Mouse (Mus musculus) CH12.LX (cell line): Measurements from ENCODE around the gene Gm10190. TPM values are rescaled to one million over a fixed set of nuclear protein-coding genes. Genes with fewer than 3 reads are reported as not detected.

Source experiments
- DNase-seq: peaks from one replicate; pipeline ENCODE4 v3.0.0-alpha.2; 2013; ENCODE audit errors: extremely low read depth
- H3K27ac ChIP-seq: 2 replicates; pipeline ENCODE4 v1.5.1; 2012; ENCODE audit warnings: low read depth, mild to moderate bottlenecking, control low read depth, moderate library complexity; ENCODE audit not compliant: insufficient read depth
- H3K27me3 ChIP-seq: replicated peaks from 2 replicates; pipeline ENCODE3; 2012; ENCODE audit warnings: inconsistent platforms
- H3K36me3 ChIP-seq, 2 experiments: replicated peaks in 1 of 2; 2 replicates each; pipeline versions ENCODE3 to v1.6.1; 2012; ENCODE audit warnings: inconsistent platforms in 1 of 2, low read length in 1 of 2, mild to moderate bottlenecking in 1 of 2, mixed read lengths in 1 of 2, moderate library complexity in 1 of 2; ENCODE audit not compliant: control insufficient read depth in 1 of 2, insufficient read depth in 1 of 2
- H3K4me1 ChIP-seq, 2 experiments: 2 replicates each; pipeline ENCODE4 v1.6.1; 2012; ENCODE audit warnings: inconsistent platforms in 1 of 2, moderate library complexity in 1 of 2; ENCODE audit not compliant: insufficient read depth in 2 of 2, control insufficient read depth in 1 of 2
- H3K4me2 ChIP-seq: 2 replicates; pipeline ENCODE4 v1.6.1; 2012; ENCODE audit warnings: low read depth, mild to moderate bottlenecking, control low read depth; ENCODE audit not compliant: poor library complexity, insufficient read depth, severe bottlenecking
- H3K4me3 ChIP-seq, 3 experiments: fragments of 150-350 bp in 1 of 3; sonication (generic) in 1 of 3; replicated peaks in 1 of 3; 2 replicates each; pipeline versions ENCODE3 to v1.5.1; 2011 to 2012; ENCODE audit warnings: low read depth in 2 of 3, low read length in 2 of 3, mild to moderate bottlenecking in 2 of 3, moderate library complexity in 2 of 3, control low read depth in 1 of 3, improper control_type of control experiment in 1 of 3, inconsistent platforms in 1 of 3, mixed read lengths in 1 of 3; ENCODE audit not compliant: poor library complexity in 1 of 3
- H3K79me2 ChIP-seq: replicated peaks from 2 replicates; pipeline ENCODE4 v1.6.1; 2012; ENCODE audit warnings: mild to moderate bottlenecking, moderate library complexity; ENCODE audit not compliant: control insufficient read depth, poor library complexity, insufficient read depth, severe bottlenecking; ENCODE audit errors: extremely low read depth
- H3K9ac ChIP-seq: 2 replicates; pipeline ENCODE4 v1.6.1; 2012; ENCODE audit warnings: low read depth, mild to moderate bottlenecking, control low read depth, moderate library complexity; ENCODE audit not compliant: insufficient read depth
- H3K9me3 ChIP-seq: replicated peaks from 2 replicates; pipeline ENCODE3; 2012; ENCODE audit warnings: low read length, inconsistent platforms, mixed read lengths
- BHLHE40 ChIP-seq: IDR thresholded peaks from 2 replicates; pipeline ENCODE4 v1.6.1; 2011; ENCODE audit warnings: mild to moderate bottlenecking, low read depth, low read length, improper control_type of control experiment
- CHD1 ChIP-seq: IDR thresholded peaks from 2 replicates; pipeline ENCODE4 v1.6.1; 2012; ENCODE audit warnings: low read depth, low read length, improper control_type of control experiment, inconsistent platforms
- E2F4 ChIP-seq: IDR thresholded peaks from 2 replicates; pipeline ENCODE4 v1.6.1; 2011; ENCODE audit warnings: low read depth, low read length, improper control_type of control experiment; ENCODE audit not compliant: insufficient replicate concordance
- ELF1 ChIP-seq: IDR thresholded peaks from 2 replicates; pipeline ENCODE4 v1.6.1; 2014; ENCODE audit warnings: low read depth, mild to moderate bottlenecking, inconsistent platforms, low read length, improper control_type of control experiment
- EP300 ChIP-seq: IDR thresholded peaks from 2 replicates; pipeline ENCODE4 v1.6.1; 2011; ENCODE audit warnings: low read length, improper control_type of control experiment
- ETS1 ChIP-seq: conservative IDR thresholded peaks from 2 replicates; pipeline ENCODE4 v1.6.1; 2012; ENCODE audit warnings: low read depth, mild to moderate bottlenecking, inconsistent platforms, low read length, improper control_type of control experiment, moderate library complexity
- HCFC1 ChIP-seq: IDR thresholded peaks from 2 replicates; pipeline ENCODE4 v1.6.1; 2012; ENCODE audit warnings: low read depth, mild to moderate bottlenecking, inconsistent platforms, low read length, improper control_type of control experiment
- IRF4 ChIP-seq: IDR thresholded peaks from 2 replicates; pipeline ENCODE4 v1.6.1; 2014; ENCODE audit warnings: low read depth, mild to moderate bottlenecking, inconsistent platforms, low read length, improper control_type of control experiment
- JUN ChIP-seq: IDR thresholded peaks from 2 replicates; pipeline ENCODE4 v1.6.1; 2011; ENCODE audit warnings: low read depth, mild to moderate bottlenecking, low read length, improper control_type of control experiment, moderate library complexity; ENCODE audit not compliant: insufficient read depth
- JUND ChIP-seq: conservative IDR thresholded peaks from 2 replicates; pipeline ENCODE4 v1.6.1; 2011; ENCODE audit warnings: low read depth, low read length, improper control_type of control experiment
- KAT2A ChIP-seq: IDR thresholded peaks from 2 replicates; pipeline ENCODE4 v1.6.1; 2012; ENCODE audit warnings: low read length, improper control_type of control experiment, inconsistent platforms; ENCODE audit not compliant: insufficient replicate concordance
- MAFK ChIP-seq: IDR thresholded peaks from 2 replicates; pipeline ENCODE4 v1.6.1; 2011; ENCODE audit warnings: low read length, improper control_type of control experiment; ENCODE audit not compliant: insufficient replicate concordance
- MAX ChIP-seq: IDR thresholded peaks from 2 replicates; pipeline ENCODE4 v1.6.1; 2011; ENCODE audit warnings: low read length, improper control_type of control experiment
- MAZ ChIP-seq: IDR thresholded peaks from 2 replicates; pipeline ENCODE4 v1.6.1; 2012; ENCODE audit warnings: low read depth, mild to moderate bottlenecking, inconsistent platforms, low read length, improper control_type of control experiment, moderate library complexity
- MEF2A ChIP-seq: IDR thresholded peaks from 2 replicates; pipeline ENCODE4 v1.6.1; 2014; ENCODE audit warnings: low read depth, mild to moderate bottlenecking, inconsistent platforms, low read length, improper control_type of control experiment, borderline replicate concordance
- MXI1 ChIP-seq: IDR thresholded peaks from 2 replicates; pipeline ENCODE4 v1.6.1; 2011; ENCODE audit warnings: mild to moderate bottlenecking, low read depth, low read length, improper control_type of control experiment
- MYC ChIP-seq: IDR thresholded peaks from 2 replicates; pipeline ENCODE4 v1.6.1; 2011; ENCODE audit warnings: low read depth, mild to moderate bottlenecking, improper control_type of control experiment, low read length
- NELFE ChIP-seq: IDR thresholded peaks from 2 replicates; pipeline ENCODE4 v1.6.1; 2011; ENCODE audit warnings: low read depth, low read length, improper control_type of control experiment
- NRF1 ChIP-seq: IDR thresholded peaks from 2 replicates; pipeline ENCODE4 v1.6.1; 2014; ENCODE audit warnings: low read depth, mild to moderate bottlenecking, inconsistent platforms, low read length, improper control_type of control experiment, moderate library complexity
- PAX5 ChIP-seq: IDR thresholded peaks from 2 replicates; pipeline ENCODE4 v1.6.1; 2012; ENCODE audit warnings: low read length, inconsistent platforms, mixed read lengths
- POLR2A ChIP-seq: IDR thresholded peaks from 2 replicates; pipeline ENCODE4 v1.6.1; 2011; ENCODE audit warnings: low read depth, mild to moderate bottlenecking, improper control_type of control experiment, low read length
- POLR2AphosphoS2 ChIP-seq: IDR thresholded peaks from 2 replicates; pipeline ENCODE4 v1.6.1; 2011; ENCODE audit warnings: low read depth, low read length, improper control_type of control experiment
- RAD21 ChIP-seq: IDR thresholded peaks from 2 replicates; pipeline ENCODE4 v1.6.1; 2011; ENCODE audit warnings: low read depth, mild to moderate bottlenecking, low read length, improper control_type of control experiment, moderate library complexity
- RCOR1 ChIP-seq: conservative IDR thresholded peaks from 2 replicates; pipeline ENCODE4 v1.6.1; 2012; ENCODE audit warnings: low read depth, mild to moderate bottlenecking, inconsistent platforms, low read length, improper control_type of control experiment
- SIN3A ChIP-seq: IDR thresholded peaks from 2 replicates; pipeline ENCODE4 v1.6.1; 2012; ENCODE audit warnings: low read length, improper control_type of control experiment, inconsistent platforms
- SMC3 ChIP-seq: IDR thresholded peaks from 2 replicates; pipeline ENCODE4 v1.6.1; 2011; ENCODE audit warnings: low read depth, low read length, improper control_type of control experiment
- TBP ChIP-seq: conservative IDR thresholded peaks from 2 replicates; pipeline ENCODE4 v1.6.1; 2011; ENCODE audit warnings: low read depth, low read length, improper control_type of control experiment
- TCF12 ChIP-seq: IDR thresholded peaks from 2 replicates; pipeline ENCODE4 v1.6.1; 2014; ENCODE audit warnings: low read depth, mild to moderate bottlenecking, inconsistent platforms, low read length, improper control_type of control experiment
- UBTF ChIP-seq: IDR thresholded peaks from 2 replicates; pipeline ENCODE4 v1.6.1; 2012; ENCODE audit warnings: low read depth, mild to moderate bottlenecking, inconsistent platforms, low read length, improper control_type of control experiment, moderate library complexity
- USF1 ChIP-seq: IDR thresholded peaks from 2 replicates; pipeline ENCODE4 v1.6.1; 2014; ENCODE audit warnings: low read depth, mild to moderate bottlenecking, inconsistent platforms, low read length, improper control_type of control experiment
- ZC3H11A ChIP-seq: IDR thresholded peaks from 2 replicates; pipeline ENCODE4 v1.6.1; 2012; ENCODE audit warnings: low read depth, mild to moderate bottlenecking, inconsistent platforms, low read length, improper control_type of control experiment
- ZKSCAN1 ChIP-seq: IDR thresholded peaks from 2 replicates; pipeline ENCODE4 v1.6.1; 2012; ENCODE audit warnings: low read depth, inconsistent platforms, low read length, improper control_type of control experiment, borderline replicate concordance
- ZMIZ1 ChIP-seq: IDR thresholded peaks from 2 replicates; pipeline ENCODE4 v1.6.1; 2012; ENCODE audit warnings: low read depth, mild to moderate bottlenecking, inconsistent platforms, low read length, improper control_type of control experiment
- ZNF384 ChIP-seq: IDR thresholded peaks from 2 replicates; pipeline ENCODE4 v1.6.1; 2012; ENCODE audit warnings: low read depth, low read length, improper control_type of control experiment, inconsistent platforms
- dilution Hi-C: fragments of 300-500 bp; cut with MboI; formaldehyde crosslinking; loops from 2 replicates; pipeline ENCODE4 v1.14.3; 2020; ENCODE audit warnings: low sequenced_read_pairs; ENCODE audit not compliant: extremely low pct_unique_long_range_greater_than_20kb, extremely low pct_ligation_motif_present
- in situ Hi-C: fragments of 300-500 bp; cut with MboI; formaldehyde crosslinking; loops from 3 replicates; pipeline ENCODE4 v1.14.3; 2019; ENCODE audit warnings: low sequenced_read_pairs, low pct_ligation_motif_present, low pct_unique_long_range_greater_than_20kb, mixed read lengths
- polyA plus RNA-seq: library from polyadenylated mRNA; unstranded; fragments of >175 nt; gene quantifications from 2 replicates; pipeline ENCODE4 v1.2.1, GENCODE M21; 2012; ENCODE audit warnings: low read depth; ENCODE audit not compliant: insufficient read length
- total RNA-seq, 2 experiments: library from RNA; depleted of rRNA; stranded (reverse); fragments of 300-350 nt in 1 of 2; fragments of >200 nt in 1 of 2; gene quantifications; 2 replicates each; pipeline ENCODE4 v1.2.3; 2012 to 2014

Gm10190 gene
- total and polyA plus RNA-seq, 3 experiments = not detected

- 0 out of 2 replicates have a peak, but pooled peaks have one; percentile 32 for TF ChIP-seq POLR2A
- no peak for TF ChIP-seq ZC3H11A
- TF ChIP-seq ETS1 = peak; percentile 51
- TF ChIP-seq ZMIZ1 = no peak
- TF ChIP-seq JUND = no peak
- no peak for TF ChIP-seq MYC
- no peak for TF ChIP-seq CHD1
- no peak for TF ChIP-seq MAFK
- no peak for TF ChIP-seq TBP
- TF ChIP-seq USF1 = no peak
- TF ChIP-seq NELFE = no peak
- no peak for TF ChIP-seq NRF1
- no peak for TF ChIP-seq MAZ
- no peak for TF ChIP-seq E2F4
- TF ChIP-seq RCOR1 = no peak
- no peak for TF ChIP-seq UBTF
- TF ChIP-seq PAX5 = no peak
- no peak for TF ChIP-seq POLR2AphosphoS2
- TF ChIP-seq ZKSCAN1 = no peak
- TF ChIP-seq EP300 = no peak
- TF ChIP-seq KAT2A = no peak
- TF ChIP-seq MEF2A = no peak
- no peak; the same call in 1 of the 2 replicates for TF ChIP-seq HCFC1
- TF ChIP-seq JUN = no peak
- no peak for TF ChIP-seq SMC3
- no peak for TF ChIP-seq RAD21
- no peak for TF ChIP-seq TCF12
- TF ChIP-seq IRF4 = no peak
- no peak for TF ChIP-seq ELF1
- TF ChIP-seq BHLHE40 = peak; percentile 68
- no peak for TF ChIP-seq MAX
- no peak; the same call in none of the 2 replicates for TF ChIP-seq ZNF384
- no peak for TF ChIP-seq MXI1
- 0 out of 2 replicates have a peak, but pooled peaks have one; percentile 19 for TF ChIP-seq SIN3A
- TF ChIP-seq, all 38 proteins: peak for 4
- peak; percentile 71 for DNase-seq
- Histone ChIP-seq H3K9ac (no peak overlapping the region), H3K4me3 (no peak overlapping the region), H3K36me3 (no peaks in the 10 kb centered on the region), H3K27me3 (no peaks in the 10 kb centered on the region), H3K4me2 (peak overlapping the region; percentile 63; the same call in 1 of the 2 replicates), H3K27ac (no peak overlapping the region), H3K4me1 (peaks cover 7 to 27% of the 10 kb centered on the region in 2 experiments), H3K9me3 (no peaks in the 10 kb centered on the region), H3K79me2 (no peaks in the 10 kb centered on the region)
- dilution Hi-C loops (no loop called here), in situ Hi-C loops (no loop called here)
Observed at GRCm38 (mm10) chr17:80323658-80324057, 49.7 kb downstream of the Gm10190 start.

Other genes with a start within 250 kb of the Gm10190 start
- gene Galm, start 246.1 kb downstream of the Gm10190 start, total RNA-seq (2012; rRNA removed) = not detected in 2 replicates
- 0.09 TPM in 1 of 2 replicates, not detected in the other for gene Galm, start 246.1 kb downstream of the Gm10190 start, total RNA-seq (2014; rRNA removed)
- gene Galm, start 246.1 kb downstream of the Gm10190 start, polyA plus RNA-seq = not detected in 2 replicates
- gene Srsf7, start 166.2 kb downstream of the Gm10190 start, total RNA-seq (2012; rRNA removed) = 268 and 366 TPM in 2 replicates
- 442 and 482 TPM in 2 replicates for gene Srsf7, start 166.2 kb downstream of the Gm10190 start, total RNA-seq (2014; rRNA removed)
- gene Srsf7, start 166.2 kb downstream of the Gm10190 start, polyA plus RNA-seq = 383 and 398 TPM in 2 replicates
- gene Ttc39d, start 166.1 kb downstream of the Gm10190 start, total RNA-seq (2012; rRNA removed) = 0.13 TPM in 1 of 2 replicates, not detected in the other
- not detected in 2 replicates for gene Ttc39d, start 166.1 kb downstream of the Gm10190 start, total RNA-seq (2014; rRNA removed)
- not detected in 2 replicates for gene Ttc39d, start 166.1 kb downstream of the Gm10190 start, polyA plus RNA-seq
- gene Gemin6, start 149.1 kb downstream of the Gm10190 start, total RNA-seq (2012; rRNA removed) = 65.6 and 85.9 TPM in 2 replicates
- gene Gemin6, start 149.1 kb downstream of the Gm10190 start, total RNA-seq (2014; rRNA removed) = 120 and 143 TPM in 2 replicates
- 63.4 and 66.0 TPM in 2 replicates for gene Gemin6, start 149.1 kb downstream of the Gm10190 start, polyA plus RNA-seq
- gene Morn2, start 83.3 kb downstream of the Gm10190 start, total RNA-seq (2012; rRNA removed) = 18.3 and 18.4 TPM in 2 replicates
- gene Morn2, start 83.3 kb downstream of the Gm10190 start, total RNA-seq (2014; rRNA removed) = 13.9 and 14.5 TPM in 2 replicates
- 17.2 and 18.1 TPM in 2 replicates for gene Morn2, start 83.3 kb downstream of the Gm10190 start, polyA plus RNA-seq
- gene Dhx57, start 83.1 kb downstream of the Gm10190 start, total RNA-seq (2012; rRNA removed) = 13.6 and 20.3 TPM in 2 replicates
- 22.0 and 22.4 TPM in 2 replicates for gene Dhx57, start 83.1 kb downstream of the Gm10190 start, total RNA-seq (2014; rRNA removed)
- 19.2 and 21.7 TPM in 2 replicates for gene Dhx57, start 83.1 kb downstream of the Gm10190 start, polyA plus RNA-seq
- gene Arhgef33, start 66.1 kb downstream of the Gm10190 start, total RNA-seq (2012; rRNA removed) = 0.50 and 0.55 TPM in 2 replicates
- 0.12 TPM in 1 of 2 replicates, not detected in the other for gene Arhgef33, start 66.1 kb downstream of the Gm10190 start, total RNA-seq (2014; rRNA removed)
- gene Arhgef33, start 66.1 kb downstream of the Gm10190 start, polyA plus RNA-seq = not detected in 2 replicates
- gene Sos1, start 106.9 kb upstream of the Gm10190 start, total RNA-seq (2012; rRNA removed) = 4.7 TPM in 2 replicates
- 3.6 and 4.0 TPM in 2 replicates for gene Sos1, start 106.9 kb upstream of the Gm10190 start, total RNA-seq (2014; rRNA removed)
- 9.5 and 10.7 TPM in 2 replicates for gene Sos1, start 106.9 kb upstream of the Gm10190 start, polyA plus RNA-seq
- 0.63 and 0.76 TPM in 2 replicates for gene Cdkl4, start 204.3 kb upstream of the Gm10190 start, total RNA-seq (2012; rRNA removed)
- 1.9 and 2.0 TPM in 2 replicates for gene Cdkl4, start 204.3 kb upstream of the Gm10190 start, total RNA-seq (2014; rRNA removed)
- 1.1 and 1.2 TPM in 2 replicates for gene Cdkl4, start 204.3 kb upstream of the Gm10190 start, polyA plus RNA-seq